Mouse (Mus musculus) ES-E14 (cell line): ENCODE results near the gene Pla2g2c.

Source experiments
- CHD2 ChIP-seq: IDR thresholded peaks from 2 replicates; pipeline ENCODE4 v1.6.1; 2014; ENCODE audit warnings: mild to moderate bottlenecking, low read depth, low read length, inconsistent platforms
- HCFC1 ChIP-seq: IDR thresholded peaks from 2 replicates; pipeline ENCODE4 v1.6.1; 2012; ENCODE audit warnings: low read length, inconsistent platforms, borderline replicate concordance; ENCODE audit not compliant: insufficient read depth
- ZC3H11A ChIP-seq: IDR thresholded peaks from 2 replicates; pipeline ENCODE4 v1.6.1; 2012; ENCODE audit warnings: low read depth, mild to moderate bottlenecking, inconsistent platforms, low read length, borderline replicate concordance
- ZNF384 ChIP-seq: IDR thresholded peaks from 2 replicates; pipeline ENCODE4 v1.6.1; 2012; ENCODE audit warnings: low read depth, low read length, inconsistent platforms

- TF ChIP-seq CHD2 (no peak), ZC3H11A (no peak), HCFC1 (no peak), ZNF384 (no peak)
Measured at GRCm38 (mm10) chr4:138706620-138707019, 18.0 kb upstream of the Pla2g2c start.
